28 mouse cellular contexts compared by ENCODE assay signal in the genomic region with DNA sequence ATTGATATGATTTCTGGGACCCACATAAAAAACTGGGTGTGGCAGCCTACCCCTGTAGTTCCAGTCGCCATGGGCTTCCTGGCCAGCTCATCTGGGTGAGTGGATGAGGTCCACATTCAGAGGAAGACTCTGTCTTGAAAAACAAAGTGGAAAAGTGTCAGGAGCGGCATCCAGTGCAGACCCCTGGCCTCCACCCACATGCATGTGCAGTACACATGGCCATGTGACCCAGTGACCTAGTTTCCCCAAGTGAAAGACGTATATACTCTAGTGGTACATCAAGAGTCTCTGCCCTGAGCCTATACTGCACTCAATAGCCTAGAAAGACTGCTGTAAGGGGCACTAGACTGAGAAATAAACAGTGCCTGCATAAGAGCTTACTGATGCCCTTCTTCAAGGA. TPM values are rescaled to one million over a fixed set of nuclear protein-coding genes. Genes with fewer than 3 reads are reported as not detected.
A peak's percentile ranks its signal among the peaks of the same experiment; 100 is the strongest.
DNase-seq lines count a peak whose midpoint lies in the region; ATAC-seq and TF ChIP-seq lines count a peak whose summit lies in the region.
"Had no signal": no experiment of that assay in that cellular context is flagged by ENCODE, and none has a peak within 500 bp of the region (broad histone marks: within the 10 kb centered on the region; RNA-seq: fewer than 3 reads in every experiment).

No protein-coding gene starts in this region.

- intact Hi-C loops in heart, adult 2 months (cut with DNase I): loop anchor here (5.0 kb wide), 1 partner anchor 48 kb away; no protein-coding TSS in a partner anchor

- H3K36me3 ChIP-seq in heart, postnatal 0 days (replicated peaks; ENCODE audit: control insufficient read depth, insufficient read depth, low read length): peaks cover 9% of the 10 kb centered on the region
- no peaks in the 10 kb centered on the region; the same call in 1 of the 2 replicates for H3K36me3 ChIP-seq in heart, adult 2 months (ENCODE audit: control insufficient read depth, insufficient read depth, low read length)
- H3K36me3 ChIP-seq in lung, postnatal 0 days (ENCODE audit: insufficient read depth, low read length): peaks cover 5% of the 10 kb centered on the region; the same call in 1 of the 2 replicates
- peaks cover 13% of the 10 kb centered on the region for H3K36me3 ChIP-seq in hindbrain, embryonic 14.5 days (replicated peaks; ENCODE audit: control insufficient read depth, insufficient read depth)
- H3K36me3 ChIP-seq: intestine, embryonic 15.5 days; midbrain, embryonic 12.5 days had no signal

- peak overlapping the region; percentile 6; the same call in 1 of the 2 replicates for H3K27ac ChIP-seq in heart, postnatal 0 days (ENCODE audit: low read depth)
- no peak overlapping the region for H3K27ac ChIP-seq in heart, adult 2 months
- H3K27ac ChIP-seq in lung, postnatal 0 days (ENCODE audit: low read length): peak overlapping the region; percentile 20; the same call in 1 of the 2 replicates
- H3K27ac ChIP-seq in hindbrain, embryonic 14.5 days: no peak overlapping the region
- H3K27ac ChIP-seq: heart, embryonic 10.5 days; hindbrain, embryonic 10.5 days; intestine, embryonic 15.5 days; midbrain, embryonic 12.5 days; neural tube, embryonic 13.5 days had no signal

- H3K9ac ChIP-seq in heart, postnatal 0 days (replicated peaks; ENCODE audit: low read depth, low read length): no peak overlapping the region
- H3K9ac ChIP-seq in heart, adult 2 months (ENCODE audit: low read depth, low read length): no peak overlapping the region
- no peak overlapping the region for H3K9ac ChIP-seq in lung, postnatal 0 days (replicated peaks; ENCODE audit: low read depth)
- no peak overlapping the region for H3K9ac ChIP-seq in hindbrain, embryonic 14.5 days
- H3K9ac ChIP-seq: intestine, embryonic 15.5 days; midbrain, embryonic 12.5 days; neural tube, embryonic 13.5 days had no signal

- no peak overlapping the region for H3K4me2 ChIP-seq in heart, postnatal 0 days (ENCODE audit: low read depth, low read length)
- H3K4me2 ChIP-seq in lung, postnatal 0 days (replicated peaks; ENCODE audit: low read depth, low read length): no peak overlapping the region
- H3K4me2 ChIP-seq in hindbrain, embryonic 14.5 days (replicated peaks): no peak overlapping the region
- H3K4me2 ChIP-seq: intestine, embryonic 15.5 days; midbrain, embryonic 12.5 days; neural tube, embryonic 13.5 days had no signal

- DNase-seq in heart, postnatal 0 days (ENCODE audit: low spot score): no peak
- no peak for DNase-seq in heart, adult 2 months
- DNase-seq in lung, postnatal 0 days (ENCODE audit: low spot score): no peak
- no peak for DNase-seq in lung, postnatal 10 days
- peak; percentile 84 for DNase-seq in thymus, postnatal 0 days (ENCODE audit: low spot score)
- peak; percentile 59 for DNase-seq in thymus, postnatal 4 days
- DNase-seq in urinary bladder, adult 2 months (ENCODE audit: low spot score): no peak
- DNase-seq in hindbrain, embryonic 14.5 days (ENCODE audit: low spot score): no peak
- DNase-seq: adrenal gland, postnatal 36 days; cerebellum, adult 2 months; cerebellum, postnatal 14 days; gastrocnemius, postnatal 10 days; heart, postnatal 10 days; kidney, adult 2 months; kidney, postnatal 36 days; layer of hippocampus, postnatal 36 days; liver; lung, adult 18-20 months; lung, postnatal 36 days; right cerebral cortex, postnatal 14 days had no signal

- no peak for ATAC-seq in heart, postnatal 0 days (ENCODE audit: insufficient read depth, low read depth)
- 0 out of 2 replicates have a peak, but pooled peaks have one; percentile 29 for ATAC-seq in lung, postnatal 0 days
- ATAC-seq in hindbrain, embryonic 14.5 days (ENCODE audit: low FRiP score): no peak
- ATAC-seq: forebrain, embryonic 16.5 days; hindbrain, embryonic 16.5 days; intestine, embryonic 15.5 days had no signal

- no peaks in the 10 kb centered on the region for H3K9me3 ChIP-seq in heart, postnatal 0 days (replicated peaks; ENCODE audit: control insufficient read depth, low read length)
- no peaks in the 10 kb centered on the region for H3K9me3 ChIP-seq in lung, postnatal 0 days (ENCODE audit: low read length)
- H3K9me3 ChIP-seq in hindbrain, embryonic 14.5 days (ENCODE audit: control insufficient read depth, low read length): no peaks in the 10 kb centered on the region
- H3K9me3 ChIP-seq: heart, embryonic 10.5 days; hindbrain, embryonic 10.5 days; intestine, embryonic 15.5 days; midbrain, embryonic 12.5 days; neural tube, embryonic 13.5 days had no signal

- TF ChIP-seq POLR2A in heart, adult 2 months (IDR thresholded peaks at IDR 0.05; ENCODE audit: insufficient read depth, low read depth, low read length): no peak

- H3K4me3 ChIP-seq in heart, postnatal 0 days (ENCODE audit: low read depth, low read length): no peak overlapping the region
- no peak overlapping the region for H3K4me3 ChIP-seq in heart, adult 2 months
- no peak overlapping the region for H3K4me3 ChIP-seq in lung, postnatal 0 days (ENCODE audit: low read depth, low read length)
- no peak overlapping the region for H3K4me3 ChIP-seq in hindbrain, embryonic 14.5 days (replicated peaks; ENCODE audit: low read length)
- H3K4me3 ChIP-seq: erythroblast, embryonic 14.5 days; heart, embryonic 10.5 days; hindbrain, embryonic 10.5 days; intestine, embryonic 15.5 days; midbrain, embryonic 12.5 days; neural tube, embryonic 13.5 days had no signal

- H3K27me3 ChIP-seq in heart, postnatal 0 days (ENCODE audit: control insufficient read depth, insufficient read depth, low read length): no peaks in the 10 kb centered on the region
- no peaks in the 10 kb centered on the region for H3K27me3 ChIP-seq in heart, adult 2 months (ENCODE audit: control insufficient read depth, insufficient read depth, low read length)
- no peaks in the 10 kb centered on the region for H3K27me3 ChIP-seq in lung, postnatal 0 days (replicated peaks; ENCODE audit: insufficient read depth, low read length)
- H3K27me3 ChIP-seq in hindbrain, embryonic 14.5 days (ENCODE audit: control insufficient read depth, insufficient read depth, low read length): no peaks in the 10 kb centered on the region
- H3K27me3 ChIP-seq: intestine, embryonic 15.5 days; midbrain, embryonic 12.5 days; neural tube, embryonic 13.5 days had no signal

- TF ChIP-seq EP300 in heart, postnatal 0 days (IDR thresholded peaks at IDR 0.05; ENCODE audit: low read depth): no peak
- TF ChIP-seq EP300 in heart, adult 2 months (IDR thresholded peaks at IDR 0.05; ENCODE audit: insufficient read depth, low read depth, low read length): no peak
- no peak for TF ChIP-seq EP300 in lung, postnatal 0 days (IDR thresholded peaks at IDR 0.05)

- TF ChIP-seq CTCF in heart, postnatal 0 days (IDR thresholded peaks at IDR 0.05; ENCODE audit: low read depth): no peak
- TF ChIP-seq CTCF in heart, adult 2 months (IDR thresholded peaks at IDR 0.05): no peak
- no peak for TF ChIP-seq CTCF in lung, postnatal 0 days (IDR thresholded peaks at IDR 0.05)

- no peaks in the 10 kb centered on the region for H3K79me2 ChIP-seq in heart, adult 2 months (replicated peaks; ENCODE audit: control insufficient read depth, insufficient read depth, low read length)

- WGBS in heart, postnatal 0 days: 84% methylated on average over 3 of the region's 3 CpGs
- WGBS in heart, adult 2 months: 80% methylated on average over 3 of the region's 3 CpGs
- 55% methylated on average over 3 of the region's 3 CpGs for WGBS in lung, postnatal 0 days
- 89% methylated on average over 3 of the region's 3 CpGs for WGBS in hindbrain, embryonic 14.5 days

- peaks cover 28% of the 10 kb centered on the region for H3K4me1 ChIP-seq in heart, postnatal 0 days (ENCODE audit: control insufficient read depth, insufficient read depth)
- H3K4me1 ChIP-seq in heart, adult 2 months (ENCODE audit: control insufficient read depth, insufficient read depth, low read length): peaks cover 4% of the 10 kb centered on the region
- peaks cover 22% of the 10 kb centered on the region for H3K4me1 ChIP-seq in lung, postnatal 0 days (ENCODE audit: insufficient read depth, low read depth, low read length)
- no peaks in the 10 kb centered on the region for H3K4me1 ChIP-seq in hindbrain, embryonic 14.5 days (replicated peaks; ENCODE audit: control insufficient read depth, insufficient read depth, low read length)
- H3K4me1 ChIP-seq: midbrain, embryonic 12.5 days had no signal

RNA-seq across cellular contexts. Expression of gene Serinc5, which starts 48.7 kb away (rescaled TPM):
- 28.2 TPM in 2 replicates for total RNA-seq in heart, postnatal 0 days (2014; rRNA removed; ENCODE audit: low replicate concordance)
- 9.7 and 9.8 TPM in 2 replicates for polyA plus RNA-seq in heart, postnatal 0 days (2015; fragmentation: Nextera tagmentation; extraction: Ambion mirVana)
- 10 to 100 TPM; 12.0 to 12.4 TPM for total RNA-seq in heart, adult 2 months (2021)
- 10.3 and 15.3 TPM in 2 replicates for polyA plus RNA-seq in heart, adult 2 months (2012; rRNA removed)
- polyA plus RNA-seq in lung, postnatal 0 days (2015; fragmentation: Nextera tagmentation; extraction: Ambion mirVana): 21.4 and 22.0 TPM in 2 replicates
- 27.0 and 32.2 TPM in 2 replicates for polyA plus RNA-seq in thymus, postnatal 0 days (2015; fragmentation: Nextera tagmentation; extraction: Ambion mirVana)
- polyA plus RNA-seq in urinary bladder, adult 2 months (2012; rRNA removed): 41.7 and 44.6 TPM in 2 replicates
- polyA plus RNA-seq in hindbrain, embryonic 14.5 days (2014; fragmentation: Nextera tagmentation; extraction: Ambion mirVana): 18.4 and 19.2 TPM in 2 replicates

Comparison
In these comparisons a context has a peak if more than half of its experiments do, and no peak if none do; other contexts are left out.
1. H3K27ac ChIP-seq: peak in heart, postnatal 0 days (single experiment) and lung, postnatal 0 days (single experiment); none in heart, adult 2 months (single experiment) and hindbrain, embryonic 14.5 days (single experiment).
2. DNase-seq: peak in thymus, postnatal 0 days (single experiment) and thymus, postnatal 4 days (single experiment); none in heart, postnatal 0 days (single experiment), heart, adult 2 months (0 of 2), lung, postnatal 0 days (single experiment), lung, postnatal 10 days (single experiment), urinary bladder, adult 2 months (single experiment) and hindbrain, embryonic 14.5 days (single experiment).